In genomic region chr12:111193331-111193730, GRCm38 (mm10) we compare ENCODE assay signal across 20 mouse cellular contexts. TPM values are rescaled to one million over a fixed set of nuclear protein-coding genes. Genes with fewer than 3 reads are reported as not detected.
A peak's percentile ranks its signal among the peaks of the same experiment; 100 is the strongest.
DNase-seq lines count a peak whose midpoint lies in the region; ATAC-seq and TF ChIP-seq lines count a peak whose summit lies in the region.
"Had no signal": no experiment of that assay in that cellular context is flagged by ENCODE, and none has a peak within 500 bp of the region (broad histone marks: within the 10 kb centered on the region; RNA-seq: fewer than 3 reads in every experiment).

No protein-coding gene starts in this region.

- peak; percentile 50; the same call in 1 of the 2 replicates for ATAC-seq in frontal cortex, adult (ENCODE audit: low TSS enrichment)
- no peak for ATAC-seq in limb, embryonic 12.5 days (ENCODE audit: insufficient number of reproducible peaks, insufficient read depth, low FRiP score, low TSS enrichment, low read depth)

- H3K36me3 ChIP-seq in limb, embryonic 12.5 days, result peaks cover 5% of the 10 kb centered on the region; the same call in 1 of the 2 replicates
- H3K36me3 ChIP-seq in limb, embryonic 10.5 days, result peaks cover 13% of the 10 kb centered on the region
- H3K36me3 ChIP-seq: heart, embryonic 12.5 days had no signal

- H3K4me2 ChIP-seq in limb, embryonic 12.5 days, result no peak overlapping the region
- H3K4me2 ChIP-seq: heart, embryonic 12.5 days; liver, embryonic 11.5 days had no signal

- H3K27me3 ChIP-seq in limb, embryonic 12.5 days, result no peaks in the 10 kb centered on the region
- H3K27me3 ChIP-seq in limb, embryonic 10.5 days (ENCODE audit: low read depth, poor library complexity, severe bottlenecking), result no peaks in the 10 kb centered on the region
- H3K27me3 ChIP-seq: heart, embryonic 12.5 days had no signal

- H3K9me3 ChIP-seq in limb, embryonic 12.5 days, result no peaks in the 10 kb centered on the region
- no peaks in the 10 kb centered on the region for H3K9me3 ChIP-seq in limb, embryonic 10.5 days (replicated peaks)
- H3K9me3 ChIP-seq: heart, embryonic 12.5 days had no signal

- 0 out of 2 replicates have a peak overlapping the region, but pooled peaks have one; percentile 23 for H3K9ac ChIP-seq in limb, embryonic 12.5 days (replicated peaks)
- H3K9ac ChIP-seq: heart, embryonic 12.5 days had no signal

- intact Hi-C loops in gastrocnemius, postnatal 14 days (cut with DNase I; ENCODE audit: low total_unique reads), result no loop called here

- TF ChIP-seq POLR2A in brain, embryonic 14.5 days (IDR thresholded peaks at IDR 0.05; ENCODE audit: borderline replicate concordance, extremely low read depth, insufficient read depth, insufficient read length, poor library complexity, severe bottlenecking), result no peak

- H3K27ac ChIP-seq in limb, embryonic 12.5 days, result no peak overlapping the region
- no peak overlapping the region for H3K27ac ChIP-seq in limb, embryonic 10.5 days
- H3K27ac ChIP-seq: gastrocnemius, adult 2 months had no signal

- no peak overlapping the region for H3K4me3 ChIP-seq in limb, embryonic 12.5 days (replicated peaks)
- H3K4me3 ChIP-seq in limb, embryonic 10.5 days, result no peak overlapping the region
- H3K4me3 ChIP-seq: gastrocnemius, adult 2 months; heart, embryonic 12.5 days had no signal

- peaks cover 17% of the 10 kb centered on the region for H3K4me1 ChIP-seq in limb, embryonic 12.5 days (replicated peaks)
- H3K4me1 ChIP-seq in limb, embryonic 10.5 days, result peaks cover 9% of the 10 kb centered on the region

- 69% methylated on average over 9 of the region's 9 CpGs for WGBS in limb, embryonic 12.5 days
- WGBS in limb, embryonic 10.5 days, result 82% methylated on average over 9 of the region's 9 CpGs

- TF ChIP-seq CTCF in brain, embryonic 14.5 days (IDR thresholded peaks at IDR 0.05; ENCODE audit: borderline replicate concordance, extremely low read depth, insufficient read depth, insufficient read length), result no peak

- DNase-seq in frontal cortex, postnatal 25 days (ENCODE audit: low spot score in 2 of 2), result no peak
- no peak for DNase-seq in limb, embryonic 10.5 days (ENCODE audit: low spot score)
- DNase-seq in brain, embryonic 14.5 days (ENCODE audit: low read depth), result peak; percentile 35
- DNase-seq in cerebellum, postnatal 14 days, result peak; percentile 51 to 58
- DNase-seq in natural killer cell, adult 2 months (ENCODE audit: low spot score in 2 of 2), result no peak
- no peak for DNase-seq in gastrocnemius, postnatal 14 days
- DNase-seq: adrenal gland, postnatal 14 days; B cell, adult 2 months; gastrocnemius, adult 2 months; kidney, postnatal 14 days; thymus, postnatal 36 days had no signal

RNA-seq across cellular contexts. Expression of gene 4930595D18Rik, which starts 9.0 kb away (rescaled TPM):
- polyA plus RNA-seq in limb, embryonic 12.5 days (2016; fragmentation: Nextera tagmentation; extraction: Ambion mirVana), result not detected in 2 replicates
- not detected in 2 replicates for polyA plus RNA-seq in limb, embryonic 10.5 days (2016; fragmentation: Nextera tagmentation; extraction: Ambion mirVana)
- polyA plus RNA-seq in brain, embryonic 14.5 days (2012; rRNA removed), result 0.20 and 0.29 TPM in 2 replicates
- not detected for total RNA-seq in gastrocnemius, postnatal 14 days (2021)
- total RNA-seq: adrenal gland, postnatal 14 days; ES-E14; left cerebral cortex, adult 8-10 months had no signal
- polyA plus RNA-seq: cortical plate, adult 2 months; heart, embryonic 12.5 days; liver, embryonic 11.5 days; small intestine, adult 2 months; stomach, embryonic 16.5 days had no signal

RNA-seq across cellular contexts. Expression of gene Traf3, which starts 27.2 kb away (rescaled TPM):
- polyA plus RNA-seq in limb, embryonic 12.5 days (2016; fragmentation: Nextera tagmentation; extraction: Ambion mirVana), result 13.8 and 14.1 TPM in 2 replicates
- 9.6 and 10.9 TPM in 2 replicates for polyA plus RNA-seq in limb, embryonic 10.5 days (2016; fragmentation: Nextera tagmentation; extraction: Ambion mirVana)
- polyA plus RNA-seq in brain, embryonic 14.5 days (2012; rRNA removed), result 33.3 and 43.8 TPM in 2 replicates
- 10 to 100 TPM; 10.5 to 18.7 TPM for total RNA-seq in gastrocnemius, postnatal 14 days (2021)

Comparison
In these comparisons a context has a peak if more than half of its experiments do, and no peak if none do; other contexts are left out.
1. DNase-seq: peak in brain, embryonic 14.5 days (single experiment) and cerebellum, postnatal 14 days (2 of 2); none in frontal cortex, postnatal 25 days (0 of 2), limb, embryonic 10.5 days (single experiment), natural killer cell, adult 2 months (0 of 2) and gastrocnemius, postnatal 14 days (single experiment).